Mouse (Mus musculus) spleen, adult 2 months (tissue): ENCODE measurements around the gene Olfr1395.

Experiments used
- CTCF ChIP-seq: fragments of 200-500 bp; IDR thresholded peaks from 2 replicates; pipeline ENCODE4 v1.5.1; 2011; ENCODE audit warnings: mild to moderate bottlenecking, inconsistent platforms; ENCODE audit not compliant: insufficient read depth, insufficient read length, insufficient replicate concordance; ENCODE audit errors: extremely low read depth
- POLR2A ChIP-seq: fragments of 200-500 bp; IDR thresholded peaks from 2 replicates; pipeline ENCODE4 v1.6.1; 2011; ENCODE audit warnings: low read depth, low read length, inconsistent platforms

- no peak for TF ChIP-seq CTCF
- no peak for TF ChIP-seq POLR2A
Observed at GRCm38 (mm10) chr11:49105752-49106151, 36.3 kb upstream of the Olfr1395 start.
